ENCODE assay signal across 11 mouse cellular contexts in genomic region chr16:48606476-48607038, GRCm38 (mm10).
"Had no signal": no experiment of that assay in that cellular context is flagged by ENCODE, and none has a peak within 500 bp of the region (broad histone marks: within the 10 kb centered on the region; RNA-seq: fewer than 3 reads in every experiment).

No protein-coding gene starts in this region.

- H3K4me1 ChIP-seq: limb, embryonic 15.5 days; liver, embryonic 12.5 days; midbrain, embryonic 10.5 days had no signal

- H3K9me3 ChIP-seq: limb, embryonic 15.5 days; liver, embryonic 12.5 days; midbrain, embryonic 10.5 days had no signal

- H3K4me2 ChIP-seq: limb, embryonic 15.5 days; liver, embryonic 12.5 days had no signal

- H3K9ac ChIP-seq: limb, embryonic 15.5 days; liver, embryonic 12.5 days had no signal

- H3K36me3 ChIP-seq: limb, embryonic 15.5 days; liver, embryonic 12.5 days; midbrain, embryonic 10.5 days had no signal

- H3K27me3 ChIP-seq: limb, embryonic 15.5 days; liver, embryonic 12.5 days had no signal

- H3K4me3 ChIP-seq: limb, embryonic 15.5 days; liver, embryonic 12.5 days; midbrain, embryonic 10.5 days had no signal

- DNase-seq: kidney, adult 2 months; kidney, postnatal 25 days; layer of hippocampus, postnatal 36 days; lung, postnatal 14 days; right cerebral cortex, postnatal 14 days; thymus, adult 18-20 months; thymus, postnatal 36 days had no signal

- H3K27ac ChIP-seq: limb, embryonic 15.5 days; liver, embryonic 12.5 days; midbrain, embryonic 10.5 days had no signal

- ATAC-seq: liver, embryonic 12.5 days; midbrain, embryonic 16.5 days had no signal
